Mouse (Mus musculus): Measurements from ENCODE around the gene Camk1d. TPM values are rescaled to one million over a fixed set of nuclear protein-coding genes. Genes with fewer than 3 reads are reported as not detected.

Gene Camk1d
- polyA plus RNA-seq, 1 experiment, result 21.0 TPM

DNA sequence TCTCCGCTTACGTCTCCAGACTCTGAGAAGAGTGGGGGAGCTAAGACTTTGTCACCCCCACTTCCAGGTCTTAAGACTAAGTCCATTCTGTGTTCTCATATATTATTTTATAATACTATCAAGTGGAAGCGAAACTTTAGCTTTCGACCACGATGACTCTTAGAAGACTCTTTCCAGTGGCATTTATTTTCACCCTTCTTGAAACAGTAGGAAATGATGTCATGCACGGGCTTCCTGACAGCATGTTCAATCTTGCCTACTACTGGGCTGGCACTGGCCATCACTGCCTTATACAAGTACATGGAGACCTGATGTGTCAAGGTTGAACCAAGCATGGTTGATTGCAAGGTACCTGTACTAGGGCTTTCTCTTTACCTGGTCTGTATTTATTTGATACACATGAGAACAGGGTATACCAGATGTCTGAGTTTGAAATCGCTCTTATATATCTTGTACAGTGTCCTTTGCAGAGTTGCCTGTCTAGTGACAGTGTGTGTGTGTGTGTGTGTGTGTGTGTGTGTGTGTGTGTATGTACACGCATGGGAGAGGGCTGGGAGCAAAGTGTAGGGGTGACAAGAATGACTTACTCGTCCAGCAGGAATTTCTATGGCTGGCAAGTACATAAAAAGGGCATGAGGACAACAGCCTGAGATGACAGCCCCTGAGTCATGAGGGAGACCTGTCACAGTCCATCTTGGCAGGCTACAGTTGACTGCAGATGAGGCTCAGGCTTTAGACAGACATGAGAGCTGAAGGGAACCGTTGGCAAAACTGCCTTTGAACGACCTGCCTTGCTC is 417.4 kb downstream of the Camk1d start:
- TF ChIP-seq GATA1 (IDR thresholded peaks at IDR 0.05; ENCODE audit: low read length), result no peak

DNA sequence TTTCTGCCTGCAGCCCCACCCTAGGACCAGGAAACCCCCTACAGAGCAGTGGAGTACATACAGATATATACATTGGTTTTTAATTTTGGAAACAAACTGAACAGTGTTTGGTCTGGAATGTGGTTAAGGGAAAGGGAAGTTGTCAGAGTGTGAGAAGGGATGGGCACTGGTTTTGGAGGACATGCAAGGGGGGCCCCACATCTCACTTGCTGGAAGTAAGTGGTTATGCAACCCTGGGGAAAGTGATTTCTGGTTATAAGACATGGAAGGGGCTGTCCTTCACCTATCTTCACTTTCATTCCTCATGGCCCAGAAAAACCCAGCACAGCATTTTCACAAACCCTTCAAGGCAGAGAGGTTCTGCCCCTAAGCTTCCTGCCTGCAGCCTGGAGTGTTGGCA is 419.2 kb downstream of the Camk1d start:
- no peak for TF ChIP-seq GATA1 (IDR thresholded peaks at IDR 0.05; ENCODE audit: low read length)

- no peak for TF ChIP-seq GATA1 (IDR thresholded peaks at IDR 0.05; ENCODE audit: low read length)
These were observed 419.9 kb downstream of the Camk1d start for GRCm38 (mm10) chr2:5294451-5294850.

- TF ChIP-seq GATA1 (IDR thresholded peaks at IDR 0.05; ENCODE audit: low read length), result no peak
These were observed 425.7 kb downstream of the Camk1d start for GRCm38 (mm10) chr2:5288593-5288992.

GRCm38 (mm10) chr2:5287044-5287380 is 427.3 kb downstream of the Camk1d start:
- TF ChIP-seq GATA1 (IDR thresholded peaks at IDR 0.05; ENCODE audit: low read length), result no peak

GRCm38 (mm10) chr2:5286189-5287043 is 427.9 kb downstream of the Camk1d start:
- TF ChIP-seq GATA1 (IDR thresholded peaks at IDR 0.05; ENCODE audit: low read length), result no peak

DNA sequence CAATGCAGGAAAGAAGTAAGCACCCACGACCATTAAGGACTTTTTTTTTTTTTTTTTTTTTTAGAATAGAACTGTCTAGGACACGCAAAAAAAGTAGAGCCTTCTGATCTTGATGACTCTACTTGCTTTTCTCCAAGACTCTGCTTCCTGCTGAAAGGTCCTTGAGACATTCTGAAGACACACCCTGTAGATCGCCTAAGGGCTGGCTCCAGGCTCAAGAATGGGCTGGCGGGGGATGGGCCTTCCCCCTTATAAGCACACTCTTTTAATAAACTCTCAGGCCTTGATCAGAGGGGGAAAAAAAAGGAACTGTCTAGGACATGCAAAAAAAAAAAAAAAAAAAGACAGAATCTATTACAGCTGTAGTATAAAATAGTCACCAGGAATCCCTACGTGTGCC is 430.0 kb downstream of the Camk1d start:
- TF ChIP-seq GATA1 (IDR thresholded peaks at IDR 0.05; ENCODE audit: low read length), result no peak

DNA sequence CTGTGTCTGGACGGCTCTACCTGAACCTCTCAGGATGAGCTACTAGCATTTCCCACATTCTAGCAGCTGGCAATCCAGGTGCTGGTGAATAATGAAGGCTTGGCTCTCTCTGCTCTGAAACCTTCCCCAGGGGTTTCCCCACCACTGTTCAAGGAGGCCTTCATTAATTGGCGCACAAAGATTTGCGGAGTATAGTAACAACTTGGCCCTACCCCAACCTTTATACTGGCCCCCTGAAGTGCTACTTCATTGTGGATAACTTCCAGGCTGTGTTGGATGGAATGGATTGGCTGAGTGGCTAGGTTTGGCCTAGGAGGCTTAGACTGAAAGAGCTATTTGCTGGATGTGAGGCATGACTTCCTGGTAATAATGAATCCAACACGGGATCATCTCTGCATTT is 431.7 kb downstream of the Camk1d start:
- TF ChIP-seq GATA1 (IDR thresholded peaks at IDR 0.05; ENCODE audit: low read length), result no peak

DNA sequence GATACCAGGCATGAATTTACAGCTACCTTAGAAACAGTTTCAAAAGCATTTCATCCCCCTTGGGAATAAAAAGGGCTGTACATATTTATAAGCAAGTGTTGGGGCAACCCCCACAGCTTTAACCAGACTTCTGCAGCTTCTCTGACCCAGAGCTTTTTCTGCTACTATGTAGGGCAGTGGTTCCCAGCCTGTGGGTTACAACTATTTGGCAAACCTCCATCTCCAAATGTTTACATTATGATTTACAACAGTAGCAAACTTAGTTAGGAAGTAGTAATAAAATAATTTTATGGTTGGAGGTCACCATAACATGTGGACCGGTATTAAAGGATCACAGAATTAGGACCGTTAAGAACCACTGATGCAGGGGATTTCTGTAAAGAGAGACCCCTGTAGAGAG is 446.3 kb downstream of the Camk1d start:
- no peak for TF ChIP-seq GATA1 (IDR thresholded peaks at IDR 0.05; ENCODE audit: low read length)

DNA sequence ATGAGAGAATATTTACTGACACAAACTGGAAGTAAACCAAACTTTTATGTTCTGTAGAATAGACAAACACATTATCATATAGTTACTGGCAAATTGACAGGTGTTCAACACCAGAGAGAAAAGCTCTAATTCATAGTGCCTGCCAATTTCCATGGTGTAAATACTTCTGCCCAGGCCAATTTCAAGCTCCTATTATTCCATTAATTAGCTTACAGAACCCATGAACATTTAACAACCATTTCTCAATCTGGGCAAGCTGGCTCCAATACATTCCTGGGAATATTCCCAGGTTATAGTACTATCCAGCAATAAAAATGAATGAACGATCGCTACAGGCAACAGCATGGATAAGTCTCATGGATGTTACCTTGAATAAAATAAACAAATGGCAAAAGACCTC is 452.0 kb downstream of the Camk1d start:
- no peak for TF ChIP-seq GATA1 (IDR thresholded peaks at IDR 0.05; ENCODE audit: low read length)

- TF ChIP-seq GATA1 (IDR thresholded peaks at IDR 0.05; ENCODE audit: low read length), result no peak
These were observed 456.1 kb downstream of the Camk1d start for GRCm38 (mm10) chr2:5258250-5258649.

DNA sequence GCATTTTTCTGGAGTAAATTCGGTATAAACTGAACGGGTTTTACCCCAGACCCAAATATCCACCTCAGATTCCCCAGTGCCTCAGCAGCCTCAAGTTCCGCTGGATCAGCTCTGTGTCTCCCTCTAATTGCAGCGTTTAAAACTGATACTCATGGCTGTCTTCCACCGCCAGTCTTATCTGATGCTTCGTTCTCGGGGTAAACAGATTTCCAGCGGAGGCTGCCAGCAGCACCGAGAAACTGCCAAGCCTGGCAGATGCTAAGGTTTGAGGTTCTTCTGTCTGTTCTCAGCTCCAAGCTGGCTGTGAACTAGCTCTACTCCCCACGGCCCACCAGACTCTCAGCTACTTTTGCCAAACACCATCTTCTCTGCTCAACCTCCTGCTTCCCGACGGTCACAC is 464.3 kb downstream of the Camk1d start:
- TF ChIP-seq GATA1 (IDR thresholded peaks at IDR 0.05; ENCODE audit: low read length), result no peak

Other genes with a start within 250 kb of the Camk1d start
- gene Nudt5, start 130.5 kb upstream of the Camk1d start, polyA plus RNA-seq (2012), result 3.0 and 26.0 TPM in 2 replicates
- 120 and 169 TPM in 2 replicates for gene Cdc123, start 130.6 kb upstream of the Camk1d start, polyA plus RNA-seq (2012)
- not detected in 2 replicates for gene Gm13199, start 148.4 kb upstream of the Camk1d start, polyA plus RNA-seq (2012)
- 1.3 and 3.7 TPM in 2 replicates for gene Sec61a2, start 180.9 kb upstream of the Camk1d start, polyA plus RNA-seq (2012)
- not detected in 2 replicates for gene Dhtkd1, start 228.3 kb upstream of the Camk1d start, polyA plus RNA-seq (2012)
- 3.5 and 3.8 TPM in 2 replicates for gene Upf2, start 237.0 kb upstream of the Camk1d start, polyA plus RNA-seq (2012)

Measured in G1E-ER4 (cell line).